Mouse (Mus musculus) spleen, adult 2 months (tissue): ENCODE measurements around the gene Slc22a5. TPM values are rescaled to one million over a fixed set of nuclear protein-coding genes. Genes with fewer than 3 reads are reported as not detected.
"Not testable (repeated sequence)": the region's sequence is repeated elsewhere in the genome, so short reads cannot be mapped to it uniquely, and the experiment has no call there.

Source experiments
- DNase-seq, 2 experiments: peaks; one replicate each; pipeline versions ENCODE4 v3.0.0 to v3.0.0-alpha.2; 2012 to 2021; ENCODE audit warnings: low spot score in 2 of 2, low read depth in 1 of 2
- H3K27ac ChIP-seq: fragments of 200-500 bp; 2 replicates; pipeline ENCODE4 v1.5.1; 2012; ENCODE audit warnings: low read length, inconsistent platforms; ENCODE audit not compliant: insufficient read depth
- H3K27me3 ChIP-seq: fragments of 200-500 bp; 2 replicates; pipeline ENCODE4 v1.6.1; 2012; ENCODE audit warnings: mild to moderate bottlenecking, moderate library complexity, low read length, inconsistent platforms; ENCODE audit not compliant: control insufficient read depth, insufficient read depth
- H3K36me3 ChIP-seq: fragments of 200-500 bp; 2 replicates; pipeline ENCODE4 v1.6.1; 2012; ENCODE audit warnings: mild to moderate bottlenecking, low read length, inconsistent platforms; ENCODE audit not compliant: control insufficient read depth, insufficient read depth
- H3K4me1 ChIP-seq: fragments of 200-500 bp; 2 replicates; pipeline ENCODE4 v1.6.1; 2011; ENCODE audit warnings: inconsistent platforms; ENCODE audit not compliant: control insufficient read depth, insufficient read depth, insufficient read length
- H3K4me3 ChIP-seq: fragments of 200-500 bp; 2 replicates; pipeline ENCODE4 v1.5.1; 2011; ENCODE audit warnings: mild to moderate bottlenecking, inconsistent platforms; ENCODE audit not compliant: insufficient read depth, insufficient read length; ENCODE audit errors: extremely low read depth
- CTCF ChIP-seq: fragments of 200-500 bp; IDR thresholded peaks from 2 replicates; pipeline ENCODE4 v1.5.1; 2011; ENCODE audit warnings: mild to moderate bottlenecking, inconsistent platforms; ENCODE audit not compliant: insufficient read depth, insufficient read length, insufficient replicate concordance; ENCODE audit errors: extremely low read depth
- POLR2A ChIP-seq: fragments of 200-500 bp; IDR thresholded peaks from 2 replicates; pipeline ENCODE4 v1.6.1; 2011; ENCODE audit warnings: low read depth, low read length, inconsistent platforms
- WGBS: fragments of 180-500 bp; shearing (Covaris S2); methylation state at CpG from one replicate; pipeline ENCODE4 v1.1.7; 2018; 5-methylcytosine and 5-hydroxymethylcytosine counted together
- polyA plus RNA-seq: library from polyadenylated mRNA; depleted of rRNA; stranded (reverse); fragments of >200 nt; gene quantifications from 2 replicates; pipeline ENCODE4 v1.2.3, GENCODE M21; 2012; rRNA removed

The Slc22a5 gene
- 8.9 and 10.3 TPM in 2 replicates for polyA plus RNA-seq

GRCm38 (mm10) chr11:53891505-53892451, at the start of gene Slc22a5:
Slc22a5 (minus strand) TSS chr11:53891660.
- no peaks in the 10 kb centered on the region for H3K36me3 ChIP-seq

GRCm38 (mm10) chr11:53931944-53932318, 40.5 kb upstream of the Slc22a5 start:
- H3K27ac ChIP-seq, H3K4me3 ChIP-seq, DNase-seq, H3K4me1 ChIP-seq, H3K36me3 ChIP-seq, H3K27me3 ChIP-seq: not testable (repeated sequence)
- 74% methylated on average over 4 of the region's 4 CpGs for WGBS

More at GRCm38 (mm10) chr11:53891505-53892451, at the start of gene Slc22a5:
- WGBS, result 3% methylated on average over 59 of the region's 63 CpGs
- Histone ChIP-seq H3K4me1 (peaks cover 7% of the 10 kb centered on the region; the same call in 1 of the 2 replicates), H3K27me3 (no peaks in the 10 kb centered on the region), H3K27ac (peak within 1 kb of the TSS; percentile 80), H3K4me3 (peak within 1 kb of the TSS; percentile 80)
- no peak for TF ChIP-seq CTCF
- TF ChIP-seq POLR2A, result peak; percentile 53
- peak; percentile 98 to 99 for DNase-seq

DNA sequence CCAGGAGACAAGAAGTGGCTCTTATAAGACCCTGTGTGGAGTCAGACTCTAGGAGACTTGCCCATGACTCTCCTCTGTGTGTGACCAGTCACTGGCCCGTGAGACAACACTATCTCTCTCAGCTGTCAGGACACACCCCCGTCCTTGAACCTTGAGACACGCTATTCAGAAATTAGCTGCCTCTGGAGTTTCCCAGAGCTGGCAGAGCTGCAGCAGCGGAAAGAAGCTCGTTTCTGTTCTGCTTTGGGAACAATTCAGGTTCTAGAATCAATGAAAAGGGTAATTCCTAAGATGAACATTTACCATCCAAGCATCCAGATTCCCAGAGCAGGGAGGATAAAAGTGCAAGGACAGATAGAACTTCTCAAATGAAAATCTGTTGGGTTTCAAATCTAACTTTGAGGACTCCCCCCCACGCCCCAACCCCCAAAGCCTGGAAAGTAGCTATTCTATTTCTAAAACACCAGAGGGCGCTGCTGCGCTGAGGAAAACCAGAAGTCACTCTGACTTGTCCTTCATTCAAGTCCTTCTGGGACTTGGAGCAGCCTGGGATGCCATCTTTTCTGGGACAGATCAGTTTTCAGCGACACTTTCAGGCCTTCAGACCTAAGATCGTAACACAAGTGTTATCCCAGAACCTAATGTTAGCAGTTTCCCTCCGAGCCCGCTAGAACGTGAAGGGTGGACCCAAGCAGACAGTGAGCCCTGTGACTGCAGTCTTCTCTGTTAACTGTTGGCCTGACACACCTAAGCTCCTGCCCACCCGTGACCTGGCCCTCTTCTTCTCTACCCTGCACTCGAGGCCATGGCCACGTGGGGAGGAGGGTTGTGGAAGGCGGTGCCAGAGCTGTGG, 39.9 kb upstream of the Slc22a5 start:
- H3K27me3 ChIP-seq, result no peaks in the 10 kb centered on the region
- H3K4me1 ChIP-seq, result no peaks in the 10 kb centered on the region
- H3K4me3 ChIP-seq, result no peak overlapping the region
- DNase-seq, result peak; percentile 8 to 21
- H3K27ac ChIP-seq, result no peak overlapping the region
- WGBS, result 41% methylated on average over 17 of the region's 17 CpGs
- H3K36me3 ChIP-seq, result no peaks in the 10 kb centered on the region
- TF ChIP-seq CTCF (peak; percentile 46; the same call in 1 of the 2 replicates), POLR2A (no peak)

- no peak overlapping the region for H3K4me3 ChIP-seq
- no peaks in the 10 kb centered on the region for H3K36me3 ChIP-seq
- no peak for DNase-seq
- H3K27ac ChIP-seq, result no peak overlapping the region
- H3K27me3 ChIP-seq, result no peaks in the 10 kb centered on the region
- no peak for TF ChIP-seq POLR2A
- TF ChIP-seq CTCF, result no peak
- H3K4me1 ChIP-seq, result no peaks in the 10 kb centered on the region
- 83% methylated on average over 3 of the region's 3 CpGs for WGBS
These were observed 38.3 kb upstream of the Slc22a5 start for GRCm38 (mm10) chr11:53929741-53930140.

- Histone ChIP-seq H3K27ac (no peak overlapping the region), H3K4me1 (no peaks in the 10 kb centered on the region), H3K36me3 (no peaks in the 10 kb centered on the region), H3K27me3 (no peaks in the 10 kb centered on the region), H3K4me3 (no peak overlapping the region)
- no peak for DNase-seq
- TF ChIP-seq CTCF (no peak), POLR2A (no peak)
- 85% methylated on average over 3 of the region's 3 CpGs for WGBS
These were observed 37.1 kb upstream of the Slc22a5 start for GRCm38 (mm10) chr11:53928585-53928984.

DNA sequence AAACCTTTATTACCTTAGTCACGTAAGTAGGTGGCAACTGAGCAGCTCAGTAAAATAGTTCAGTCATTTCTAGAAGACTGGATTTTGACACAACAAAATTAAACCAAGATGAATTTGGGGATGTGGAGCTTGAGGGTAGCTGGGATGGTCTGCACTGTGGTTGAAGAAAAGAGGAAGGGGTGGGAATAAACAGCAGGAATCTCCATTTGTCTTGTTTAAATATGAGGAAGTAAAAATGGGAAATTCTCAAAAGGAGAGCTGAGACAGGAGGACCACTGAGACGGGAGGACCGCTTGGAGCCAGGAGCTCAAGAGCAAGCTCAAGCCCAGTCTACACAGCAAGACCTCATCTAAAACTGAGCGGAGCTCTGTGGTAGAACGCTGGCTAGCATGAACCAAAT, 34.8 kb upstream of the Slc22a5 start:
- no peak for DNase-seq
- H3K27ac ChIP-seq, result no peak overlapping the region
- H3K4me1 ChIP-seq, result no peaks in the 10 kb centered on the region
- no peaks in the 10 kb centered on the region for H3K27me3 ChIP-seq
- 87% methylated on average over 5 of the region's 5 CpGs for WGBS
- TF ChIP-seq POLR2A (no peak), CTCF (no peak)
- no peaks in the 10 kb centered on the region for H3K36me3 ChIP-seq
- no peak overlapping the region for H3K4me3 ChIP-seq
